Mouse (Mus musculus) neutrophil, adult 5-6 weeks (primary cell): ENCODE results near the gene Ppm1h. TPM values are rescaled to one million over a fixed set of nuclear protein-coding genes. Genes with fewer than 3 reads are reported as not detected.

Experiments used
- ATAC-seq: fragments of 151-379, 151-347 bp; 2 replicates; pipeline ENCODE4 v1.8.0; 2017; ENCODE audit warnings: mild to moderate bottlenecking, moderate TSS enrichment; ENCODE audit not compliant: insufficient number of reproducible peaks, poor library complexity, low FRiP score, severe bottlenecking; ENCODE audit errors: extremely low read depth
- total RNA-seq: library from RNA; stranded (forward); fragments of 200-1000 nt; gene quantifications from 2 replicates; pipeline ENCODE4 v1.2.3, GENCODE M21; 2017

Ppm1h gene
- total RNA-seq, 1 experiment from 2014 or later = 28.0 TPM

DNA sequence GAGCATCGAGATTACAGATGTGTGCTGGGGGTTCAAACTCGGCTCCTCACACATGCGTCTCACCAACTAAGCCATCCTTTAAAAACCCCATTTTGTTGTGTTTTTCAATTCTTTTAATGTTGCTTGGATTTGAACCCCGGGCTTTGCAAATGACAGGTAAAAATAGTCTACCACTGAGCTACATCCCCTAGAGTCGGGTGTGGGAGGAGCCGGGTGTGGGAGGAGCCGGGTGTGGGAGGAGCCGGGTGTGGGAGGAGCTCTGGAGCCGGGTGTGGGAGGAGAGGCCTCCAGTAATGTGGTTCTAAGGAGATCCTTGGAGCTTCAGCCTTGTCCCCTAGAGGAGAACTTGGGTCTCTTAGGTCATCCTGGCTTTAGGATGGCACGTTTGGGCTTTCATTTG, 152.1 kb downstream of the Ppm1h start:
- ATAC-seq = no peak

DNA sequence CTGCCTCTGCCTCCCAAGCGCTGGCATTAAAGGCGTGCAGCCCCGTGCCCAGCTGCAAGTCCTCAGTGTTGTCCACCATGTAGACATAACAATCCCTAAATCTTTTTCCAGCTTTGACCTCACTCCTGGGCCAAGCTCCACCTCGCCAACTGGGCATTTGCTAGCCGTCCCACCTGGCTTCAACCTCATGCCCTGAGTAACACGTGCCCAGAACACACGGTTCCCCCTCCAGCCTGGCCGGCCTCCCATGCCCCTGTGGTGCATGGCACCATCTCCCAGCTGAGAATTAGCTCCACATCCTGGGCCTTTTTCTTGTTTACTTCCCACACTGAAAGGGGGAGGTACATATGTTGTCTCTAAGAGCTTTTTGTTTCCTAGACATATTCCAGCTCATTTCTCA, 163.5 kb downstream of the Ppm1h start:
- ATAC-seq = no peak

DNA sequence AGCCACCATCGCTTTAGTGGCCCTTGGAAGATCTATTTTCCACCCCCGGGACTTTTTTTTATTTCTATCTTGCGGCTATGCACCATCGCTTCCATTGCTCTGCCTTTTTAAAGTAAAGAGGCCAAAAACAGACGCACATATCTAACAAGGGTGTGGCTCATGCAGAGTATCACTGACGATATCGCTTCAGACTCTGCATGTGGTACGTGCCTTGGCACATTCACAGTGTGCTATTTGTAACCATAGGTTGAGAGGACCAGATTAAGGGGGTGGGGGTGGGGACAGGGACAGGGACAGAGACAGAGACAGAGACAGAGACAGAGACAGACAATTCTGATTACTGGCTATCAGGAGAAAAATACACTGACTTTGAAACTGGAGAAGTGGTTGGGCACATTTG, 164.4 kb downstream of the Ppm1h start:
- no peak for ATAC-seq

DNA sequence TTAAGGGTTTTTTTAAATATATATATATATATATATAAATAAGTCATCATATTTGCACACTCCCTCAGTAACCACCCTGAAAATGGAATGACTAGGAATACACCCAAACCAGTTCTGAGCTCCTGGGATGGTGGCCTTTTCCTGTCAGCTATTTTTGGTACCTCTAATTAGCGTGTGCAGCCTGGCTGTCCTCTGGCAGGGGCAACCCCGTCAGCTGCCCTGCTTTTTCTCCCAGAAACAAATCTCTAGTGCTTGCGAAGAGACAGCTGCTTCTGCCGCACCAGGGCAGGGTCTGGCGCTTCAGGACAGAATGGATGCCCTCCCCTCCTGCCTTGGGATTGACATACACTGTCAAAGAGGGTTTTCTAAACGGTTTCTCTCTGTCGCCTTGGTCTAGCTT, 166.9 kb downstream of the Ppm1h start:
- no peak for ATAC-seq

DNA sequence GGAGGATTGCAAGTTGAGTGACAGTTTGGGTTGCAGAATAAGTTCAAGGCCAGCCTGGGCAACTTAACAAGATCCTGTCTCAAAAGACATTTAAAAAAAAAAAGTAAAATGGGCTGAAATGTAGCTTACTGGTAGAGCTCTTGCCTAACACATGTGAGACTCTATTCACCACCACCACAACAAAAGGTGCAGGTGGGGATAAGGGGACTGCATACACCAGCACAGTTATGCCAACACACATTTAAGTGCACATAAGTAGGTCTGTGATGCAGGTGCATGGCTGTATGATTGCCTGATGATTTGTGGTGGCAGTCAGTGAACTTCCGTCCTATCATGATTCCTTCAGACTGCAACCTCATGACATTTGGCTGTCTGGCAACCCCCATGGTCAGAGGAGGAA, 167.9 kb downstream of the Ppm1h start:
- no peak for ATAC-seq

DNA sequence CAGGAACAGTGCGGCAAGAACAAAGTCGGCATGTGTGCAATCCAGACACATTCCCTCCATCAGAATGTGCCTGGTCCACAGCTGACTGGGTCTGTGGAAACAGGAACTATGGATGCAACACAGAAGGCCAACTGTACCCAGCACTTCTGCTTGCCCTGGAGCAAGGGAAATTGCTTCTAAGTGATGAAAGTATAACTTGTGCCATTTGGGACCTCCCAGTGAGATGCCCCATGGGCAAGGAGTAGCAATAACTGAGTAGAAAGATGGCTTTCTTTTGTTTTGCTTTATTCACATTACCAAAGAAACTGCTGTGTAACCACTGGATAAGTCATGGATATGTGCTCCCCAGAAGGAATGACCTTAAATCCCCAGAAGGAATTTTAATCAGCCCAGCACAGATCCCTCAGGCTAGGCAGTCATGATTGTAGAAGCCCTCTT, 169.5 kb downstream of the Ppm1h start:
- no peak for ATAC-seq

DNA sequence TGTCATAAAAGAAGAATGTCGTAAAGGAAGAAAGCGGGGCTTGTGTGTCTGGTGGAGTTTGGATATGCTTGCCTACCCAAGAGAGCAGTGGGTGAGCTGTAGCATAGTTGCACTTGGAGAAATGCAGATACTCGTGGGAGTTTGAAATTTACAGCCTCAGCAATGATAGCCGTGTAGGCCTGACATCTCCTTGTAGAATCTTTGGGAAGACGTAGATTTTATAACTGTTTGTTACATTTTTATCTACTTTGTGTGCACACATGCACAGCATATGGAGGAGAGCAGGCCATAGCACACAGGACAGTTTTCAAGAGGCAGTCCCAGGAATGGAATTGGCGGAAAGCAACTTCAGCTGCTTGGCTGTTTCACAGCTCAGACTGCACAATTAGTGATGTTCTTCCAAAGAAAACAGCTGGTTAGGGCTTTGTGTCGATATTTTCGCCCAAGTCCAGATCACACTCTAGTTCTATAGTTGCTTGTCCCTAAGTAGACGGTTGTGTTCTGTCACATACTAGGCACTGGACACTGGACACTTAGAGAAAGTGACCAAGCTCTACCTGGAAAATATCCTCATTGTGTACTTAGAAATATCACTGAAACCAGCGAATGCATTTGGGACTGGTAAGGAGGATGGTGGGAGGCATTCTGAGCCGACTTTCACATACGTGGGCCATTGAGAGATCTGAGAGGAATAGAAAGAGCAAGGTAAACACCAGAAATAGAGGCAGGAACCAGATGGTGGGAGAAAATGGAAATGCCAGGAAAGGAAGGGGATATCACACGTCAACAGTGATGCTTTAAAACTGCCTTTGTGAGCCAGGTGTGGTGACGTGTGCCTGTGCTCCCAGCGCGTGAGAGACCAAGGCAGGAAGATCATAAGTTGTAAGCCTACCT, 173.0 kb downstream of the Ppm1h start:
- ATAC-seq = no peak

DNA sequence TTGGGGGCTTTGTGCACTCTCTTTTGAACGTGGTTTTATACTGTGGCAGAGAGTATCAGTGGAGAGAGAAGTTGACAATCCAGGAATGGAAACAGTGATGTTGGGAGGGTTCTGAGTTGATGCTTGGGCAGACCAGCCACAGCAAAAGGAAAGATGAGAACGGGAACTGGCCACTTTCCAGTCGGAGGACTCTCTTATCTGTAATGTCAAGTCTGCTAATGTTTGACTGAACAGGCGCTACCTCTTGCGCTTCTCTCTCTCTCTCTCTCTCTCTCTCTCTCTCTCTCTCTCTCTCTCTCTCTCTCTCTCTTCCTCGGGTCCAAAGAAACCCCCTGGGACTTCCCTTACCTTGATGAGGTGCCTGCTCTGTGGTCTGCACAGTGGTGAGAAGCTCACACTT, 176.0 kb downstream of the Ppm1h start:
- ATAC-seq = no peak

DNA sequence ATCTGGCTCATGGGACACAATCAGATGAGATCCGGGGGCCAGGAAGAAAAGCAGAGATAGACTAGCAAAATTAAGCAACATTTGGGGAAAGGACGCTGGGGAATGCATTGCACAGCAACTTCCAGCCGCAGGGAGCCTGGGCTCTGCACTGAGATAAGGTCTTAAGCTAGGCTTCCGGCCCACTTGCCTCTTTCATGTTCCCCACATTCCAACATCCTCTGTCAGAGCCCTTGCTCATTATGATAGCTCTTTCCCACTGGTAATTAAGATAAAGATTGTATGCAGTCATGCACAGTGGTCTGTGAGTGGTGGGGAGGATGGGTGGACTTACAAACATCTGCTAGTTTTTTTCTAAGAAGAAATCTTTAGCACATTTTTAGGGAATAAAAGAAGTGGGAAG, 176.6 kb downstream of the Ppm1h start:
- no peak for ATAC-seq

DNA sequence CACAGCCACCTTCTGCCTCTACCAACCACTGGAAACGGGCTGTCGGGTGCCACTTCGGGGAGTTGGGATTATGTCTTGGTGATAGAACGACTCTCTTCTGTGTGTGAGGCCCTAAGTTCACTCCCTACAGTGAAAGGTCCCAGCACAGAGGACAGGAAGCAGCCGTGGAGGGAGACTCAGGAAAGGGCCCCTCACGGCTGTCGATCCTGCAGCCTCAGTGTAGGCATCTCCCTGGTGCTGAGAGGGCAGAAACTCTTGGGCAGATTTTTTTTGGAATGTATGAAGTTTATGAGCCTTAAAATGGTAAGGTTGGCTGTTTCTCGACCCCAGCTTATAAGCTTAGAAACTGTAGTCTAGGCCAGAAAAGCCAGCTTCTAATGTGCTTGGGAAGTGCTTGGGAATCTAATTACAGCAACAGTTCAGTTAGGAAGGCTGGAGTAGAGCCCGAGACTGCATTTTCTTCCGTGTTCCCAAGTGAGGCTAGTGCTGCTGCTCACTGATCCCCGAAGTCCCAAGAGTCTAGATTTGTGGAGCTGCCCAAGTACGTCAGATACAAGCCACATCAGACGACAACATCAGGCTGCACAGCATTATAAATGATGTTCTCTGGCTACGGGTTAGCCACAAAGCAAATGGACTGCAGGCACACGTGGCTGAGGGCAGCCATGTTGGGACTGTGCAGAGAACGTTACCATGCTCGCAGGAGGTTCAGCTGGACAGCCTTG, 177.6 kb downstream of the Ppm1h start:
- ATAC-seq = no peak

DNA sequence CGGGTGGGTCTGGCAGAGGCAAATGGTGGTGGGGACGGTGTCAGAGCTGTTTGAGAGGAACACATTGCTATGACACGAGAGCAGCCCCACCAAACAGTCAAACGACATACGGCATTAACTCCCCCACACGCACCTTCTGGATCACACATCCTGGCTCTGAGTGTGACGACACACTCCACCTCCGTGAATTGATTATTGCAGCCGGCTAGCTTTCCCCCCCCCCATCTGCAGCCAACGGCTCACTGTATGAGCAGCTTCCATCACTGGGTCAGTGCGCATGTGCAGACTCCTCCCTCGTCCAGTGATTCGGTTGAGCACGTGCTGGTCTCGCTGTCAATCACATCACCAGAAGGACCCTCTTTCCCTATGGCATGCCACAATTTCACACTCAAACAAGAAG, 178.6 kb downstream of the Ppm1h start:
- ATAC-seq = no peak

DNA sequence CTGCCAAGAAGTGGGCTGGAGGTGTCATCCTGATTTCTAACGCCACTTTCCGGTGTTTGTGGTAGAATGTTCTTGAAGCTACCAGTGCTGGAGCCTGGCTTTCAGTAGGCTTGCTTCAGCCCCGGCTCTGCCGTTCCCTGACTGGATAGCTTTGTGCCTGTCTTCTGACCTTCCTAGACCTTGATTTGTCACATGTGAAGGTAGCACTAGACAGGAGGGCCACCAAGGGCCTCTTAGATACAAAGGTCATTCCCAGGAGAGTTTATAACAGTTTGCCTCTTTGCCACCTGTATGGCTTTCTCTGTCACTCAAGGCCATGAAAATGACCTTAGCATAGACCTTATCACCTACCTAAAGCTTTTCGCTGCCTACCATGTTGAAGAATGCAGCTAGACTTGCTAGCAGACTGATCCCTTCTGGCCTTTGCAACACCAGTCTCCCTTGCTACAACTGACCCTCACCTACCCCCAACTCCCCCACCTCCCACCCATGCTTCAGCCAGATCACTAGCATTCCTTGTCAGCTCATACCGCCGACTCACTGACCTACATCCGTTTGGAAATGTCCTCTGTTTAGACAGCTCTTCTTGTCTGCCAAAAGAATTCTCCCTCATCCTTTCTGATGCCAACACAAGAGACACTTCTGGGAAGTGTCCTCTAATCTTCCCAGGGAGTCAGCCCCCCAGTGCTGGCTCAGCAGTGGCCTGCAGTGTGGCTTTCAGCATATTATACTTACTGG, 180.5 kb downstream of the Ppm1h start:
- no peak for ATAC-seq

DNA sequence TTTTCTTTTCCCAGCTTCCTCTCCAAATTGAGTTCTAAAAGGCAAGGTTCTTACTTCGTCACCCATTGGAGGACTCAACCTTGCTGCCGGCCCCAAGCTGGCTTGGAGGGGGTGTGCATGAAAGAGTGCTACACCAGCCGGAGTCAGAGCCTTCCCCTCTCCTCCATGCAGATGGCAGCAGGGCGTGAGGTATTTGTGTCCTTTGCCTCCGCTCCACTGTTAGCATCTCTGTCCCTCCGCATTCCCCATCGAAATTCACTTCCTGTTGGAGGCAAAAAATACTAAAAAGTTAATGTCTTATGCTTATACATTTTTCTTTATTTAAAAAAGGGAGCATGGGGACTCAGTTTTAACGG, 181.1 kb downstream of the Ppm1h start:
- no peak for ATAC-seq

DNA sequence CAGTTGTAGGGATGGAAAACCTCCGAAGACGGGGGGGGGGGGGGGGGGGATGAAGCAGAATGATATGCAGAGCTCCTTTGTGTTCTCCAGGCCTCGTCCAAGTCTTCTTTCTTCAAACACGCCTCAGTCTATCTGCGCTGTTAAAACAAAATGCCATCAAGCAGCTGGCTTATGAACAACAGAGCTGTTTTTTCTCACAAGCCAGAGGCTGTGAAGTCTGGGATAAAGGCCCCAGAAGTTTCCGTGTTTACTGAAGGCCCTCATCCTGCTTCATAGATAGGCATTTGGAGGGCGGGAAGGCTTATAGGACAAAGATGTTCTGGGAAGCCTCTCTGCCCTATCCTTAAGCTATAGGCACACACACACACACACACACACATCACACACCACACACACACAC, 181.5 kb downstream of the Ppm1h start:
- no peak for ATAC-seq

DNA sequence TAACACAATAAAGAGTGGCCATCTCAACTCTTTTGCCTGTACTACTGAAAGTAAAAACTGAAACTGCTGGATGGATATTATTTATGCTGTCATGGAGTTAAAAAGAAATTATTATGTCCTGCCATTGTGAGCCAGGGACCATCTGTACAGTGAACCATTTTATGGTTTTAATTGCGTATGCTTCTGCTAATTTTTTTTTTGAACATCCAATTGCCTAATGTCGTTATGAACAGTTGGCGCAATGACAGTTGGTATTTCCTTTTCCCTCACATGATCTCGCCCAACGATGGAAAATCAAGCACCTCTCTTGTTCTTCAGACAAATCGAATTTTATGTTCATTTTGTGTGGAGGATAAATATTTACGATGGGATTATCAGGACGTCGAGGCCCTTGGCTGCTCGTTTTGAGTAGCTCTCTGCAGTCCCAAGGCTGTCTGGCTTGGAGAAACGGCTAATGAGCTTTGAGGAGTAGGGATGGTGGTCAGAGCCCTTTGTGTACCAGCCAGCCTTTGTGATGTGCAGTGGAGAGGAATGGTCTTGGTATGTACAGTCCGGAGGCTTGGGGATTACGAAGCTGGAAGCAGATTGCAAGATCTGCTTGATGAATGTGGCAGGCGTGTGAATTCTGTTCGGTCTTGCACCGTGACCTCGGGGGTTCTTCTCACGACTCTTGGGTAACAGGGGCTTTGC, 183.3 kb downstream of the Ppm1h start:
- no peak for ATAC-seq

DNA sequence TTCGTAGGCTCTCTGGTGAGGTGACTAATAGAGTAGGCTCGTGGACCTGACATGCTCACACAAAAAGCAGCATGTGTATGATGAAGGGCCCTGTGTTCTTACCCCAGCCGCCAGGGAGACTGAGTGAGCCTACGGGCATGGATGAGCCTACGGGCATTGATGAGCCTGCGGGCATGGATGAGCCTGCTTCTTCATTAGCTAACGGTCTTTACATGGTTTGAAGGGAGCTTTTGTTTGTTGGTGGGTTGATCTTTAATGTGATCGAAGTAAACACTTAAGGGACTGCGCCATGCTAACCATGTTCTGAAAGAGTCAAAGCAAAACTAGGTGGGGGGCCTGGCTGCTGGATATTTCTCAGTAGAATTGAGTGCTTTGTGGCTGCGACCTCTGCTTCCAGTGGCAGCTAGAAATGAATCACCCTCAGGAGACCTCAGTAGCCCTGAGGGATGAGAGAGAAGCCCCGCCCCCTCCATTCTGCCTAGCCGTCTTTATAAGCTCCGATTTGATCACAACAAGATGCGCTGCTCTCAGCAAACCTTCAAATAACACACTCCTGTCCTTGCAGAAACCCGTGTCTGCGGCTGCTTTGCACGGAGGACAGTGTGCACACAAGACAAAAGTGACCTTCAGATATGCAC, 183.9 kb downstream of the Ppm1h start:
- no peak for ATAC-seq

DNA sequence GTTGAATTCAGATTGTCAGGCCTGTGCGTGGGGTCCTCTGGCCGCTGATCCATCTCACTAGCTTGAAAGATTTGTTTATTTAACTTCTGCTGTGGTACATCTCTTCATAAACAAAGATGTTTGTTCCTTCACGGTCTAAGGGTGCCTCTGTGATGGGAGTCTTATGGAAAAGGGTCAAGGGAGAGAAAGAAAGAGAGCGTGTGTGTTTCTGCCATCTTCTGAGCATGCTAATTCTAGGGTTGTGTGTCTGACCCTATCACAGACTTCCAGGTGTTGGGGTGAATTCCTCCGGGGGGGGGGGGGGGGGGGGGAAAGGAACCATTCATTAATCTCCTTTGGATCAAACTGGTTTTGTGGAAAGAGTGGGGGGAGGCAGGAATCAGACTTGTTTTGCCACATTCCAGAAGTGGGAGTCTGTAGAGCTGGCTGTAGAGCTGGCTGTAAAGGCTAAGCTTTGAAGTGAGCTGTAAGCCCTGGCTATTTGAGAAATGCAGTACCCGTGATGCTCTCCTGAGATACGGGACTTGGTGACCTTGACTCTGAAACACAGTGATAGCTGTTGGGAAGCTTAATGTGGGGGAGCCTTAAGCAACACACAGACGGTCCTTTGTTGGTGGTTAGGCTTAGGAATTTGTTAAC, 191.4 kb downstream of the Ppm1h start:
- no peak for ATAC-seq

DNA sequence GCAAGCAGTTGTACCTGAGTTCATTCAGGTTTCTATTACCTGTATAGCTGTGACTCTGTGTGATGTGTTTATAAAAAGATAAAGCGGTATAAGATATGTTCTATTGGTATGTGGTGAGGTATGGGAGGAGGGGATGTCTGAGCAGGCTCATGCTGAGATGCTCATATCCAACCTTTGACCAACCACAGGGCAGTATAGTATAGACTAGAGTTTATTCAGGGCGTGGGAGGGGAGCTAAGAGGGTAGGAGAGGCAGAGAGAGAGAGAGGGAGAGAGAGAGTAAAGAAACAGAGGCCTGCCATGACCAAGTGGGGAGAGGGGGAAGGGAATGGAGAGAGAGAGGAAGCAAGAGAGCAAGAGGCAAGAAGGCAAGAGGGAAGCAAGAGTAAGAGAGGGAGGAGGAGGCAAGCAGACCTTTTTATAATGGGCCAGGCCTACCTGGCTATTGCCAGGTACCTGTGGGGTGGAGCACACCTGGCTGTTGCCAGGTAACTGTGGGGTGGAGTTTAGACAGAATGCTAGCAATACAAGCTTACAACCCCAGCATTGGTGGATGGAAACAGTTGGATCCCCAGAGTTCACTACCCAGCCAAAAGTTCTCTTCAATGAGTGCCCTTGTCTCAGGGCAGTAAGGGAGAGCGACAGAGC, 192.4 kb downstream of the Ppm1h start:
- no peak for ATAC-seq
